Mouse (Mus musculus) CD4-positive naive resting alpha-beta T cell, adult 76 days (primary cell): ENCODE data around the gene Anxa4. TPM values are rescaled to one million over a fixed set of nuclear protein-coding genes. Genes with fewer than 3 reads are reported as not detected.

Experiments used
- total RNA-seq: library from RNA; stranded (reverse); gene quantifications from one replicate; pipeline ENCODE4 v1.2.4, GENCODE M21; 2023

Gene Anxa4
- 1.5 TPM for total RNA-seq

GRCm38 (mm10) chr6:86793021-86793815 is at the start of gene Anxa4:
Gene Anxa4, minus strand, starts transcription at chr6:86793584.

DNA sequence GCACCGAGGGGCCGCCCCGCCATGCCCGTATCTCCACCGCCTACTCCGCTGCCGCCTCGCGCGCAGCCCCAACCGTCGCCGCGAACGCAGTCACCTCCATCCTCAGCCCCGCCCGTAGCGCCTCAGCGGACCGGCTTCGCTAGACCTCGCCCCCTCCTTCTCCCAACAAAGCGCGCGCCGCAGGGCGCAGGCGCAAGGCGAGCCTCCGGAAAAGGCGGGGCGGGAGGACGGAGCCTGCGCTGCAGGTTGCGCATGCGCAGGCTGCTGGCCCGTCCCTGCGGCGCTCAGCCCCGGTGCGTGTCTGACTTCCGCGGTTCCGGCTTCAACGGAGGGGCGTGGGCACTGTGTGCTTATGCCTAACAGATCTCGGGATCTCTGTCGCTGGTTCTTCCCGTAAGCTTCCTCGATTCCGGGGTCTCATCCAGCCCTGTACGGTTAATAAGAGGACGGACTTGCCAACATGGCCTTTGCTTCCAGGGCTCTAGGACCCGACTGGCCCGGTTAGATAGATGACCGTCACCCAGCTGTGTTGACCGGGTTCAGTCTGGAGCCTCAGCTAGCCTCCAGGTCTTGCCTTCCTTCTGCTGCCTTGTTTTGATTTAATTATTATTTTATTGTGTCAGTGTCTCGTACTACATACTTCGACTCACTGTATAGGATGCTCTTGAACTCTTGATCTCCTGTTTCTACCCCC is 60.1 kb downstream of the Anxa4 start, which contains the start of gene Gmcl1:
Gmcl1 (minus strand) TSS at position 201 of the 694 bp plus-strand sequence.

Other genes starting within 250 kb of the Anxa4 start
- 0.85 TPM for gene Asprv1, start 165.4 kb downstream of the Anxa4 start, total RNA-seq
- gene Mxd1, start 124.4 kb downstream of the Anxa4 start, total RNA-seq: 75.6 TPM
- 40.9 TPM for gene Snrnp27, start 109.1 kb downstream of the Anxa4 start, total RNA-seq
- gene Gmcl1, start 60.2 kb downstream of the Anxa4 start, total RNA-seq: 36.0 TPM
- gene Aak1, start 55.9 kb upstream of the Anxa4 start, total RNA-seq: 209 TPM
- 36.9 TPM for gene Nfu1, start 215.7 kb upstream of the Anxa4 start, total RNA-seq
- 26.8 TPM for gene Gfpt1, start 249.3 kb upstream of the Anxa4 start, total RNA-seq